Mouse (Mus musculus): ENCODE measurements around the gene Clps. TPM values are rescaled to one million over a fixed set of nuclear protein-coding genes. Genes with fewer than 3 reads are reported as not detected.

The Clps gene
- total and polyA plus RNA-seq, 2 experiments from 2014 or later: not detected

DNA sequence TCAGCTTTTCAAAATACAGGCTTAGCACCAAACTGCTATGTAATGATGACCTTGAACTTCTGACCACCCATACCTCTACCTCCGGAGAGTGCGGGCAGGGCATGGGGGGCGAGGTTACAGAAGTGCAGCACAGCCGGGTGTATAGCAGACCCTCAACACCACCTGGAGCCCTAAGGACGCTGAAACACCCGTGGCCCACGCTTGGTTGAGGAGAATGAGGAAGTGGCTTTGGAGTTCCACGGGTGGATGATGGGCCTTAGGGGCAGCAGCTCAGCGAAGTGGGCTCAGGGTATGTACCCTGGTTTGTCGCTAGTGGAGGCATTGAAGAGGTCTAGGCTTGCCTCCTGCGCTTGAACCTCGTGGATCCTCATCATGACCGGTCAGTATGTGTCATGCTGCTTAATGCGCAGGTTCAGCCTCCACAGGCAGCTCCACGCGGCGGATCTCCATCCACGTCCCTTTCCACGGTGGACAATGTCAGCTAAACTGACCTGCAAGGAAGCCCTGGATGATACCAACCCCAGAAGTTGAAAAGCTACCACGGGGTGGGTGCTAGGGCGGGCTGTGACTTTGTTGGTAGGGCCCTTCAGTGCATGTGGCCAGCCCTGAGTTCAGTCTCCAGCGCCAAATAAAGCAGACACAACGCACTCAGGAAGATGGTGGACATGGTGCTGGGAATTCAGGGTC is 36.4 kb downstream of the Clps start:
- H3K36me3 ChIP-seq (ENCODE audit: insufficient read depth, low read length): no peaks in the 10 kb centered on the region
- no peak for ATAC-seq (ENCODE audit: low FRiP score)
- H3K9me3 ChIP-seq (ENCODE audit: low read length): no peaks in the 10 kb centered on the region
- peaks cover 3% of the 10 kb centered on the region; the same call in 1 of the 2 replicates for H3K4me1 ChIP-seq (ENCODE audit: insufficient read depth, low read length)
- no peak for DNase-seq (ENCODE audit: low spot score)
- H3K27ac ChIP-seq (ENCODE audit: low read depth, low read length): no peak overlapping the region
- no peaks in the 10 kb centered on the region for H3K27me3 ChIP-seq (ENCODE audit: insufficient read depth, low read length)
- peak overlapping the region; percentile 69; the same call in 1 of the 2 replicates for H3K4me2 ChIP-seq (ENCODE audit: low read depth, low read length, poor library complexity, severe bottlenecking)
- TF ChIP-seq CTCF (IDR thresholded peaks at IDR 0.05): no peak
- H3K4me3 ChIP-seq (ENCODE audit: low read depth, low read length): no peak overlapping the region
- WGBS: 91% methylated on average over 23 of the region's 23 CpGs
- H3K9ac ChIP-seq (replicated peaks; ENCODE audit: low read length, poor library complexity, severe bottlenecking): no peak overlapping the region

DNA sequence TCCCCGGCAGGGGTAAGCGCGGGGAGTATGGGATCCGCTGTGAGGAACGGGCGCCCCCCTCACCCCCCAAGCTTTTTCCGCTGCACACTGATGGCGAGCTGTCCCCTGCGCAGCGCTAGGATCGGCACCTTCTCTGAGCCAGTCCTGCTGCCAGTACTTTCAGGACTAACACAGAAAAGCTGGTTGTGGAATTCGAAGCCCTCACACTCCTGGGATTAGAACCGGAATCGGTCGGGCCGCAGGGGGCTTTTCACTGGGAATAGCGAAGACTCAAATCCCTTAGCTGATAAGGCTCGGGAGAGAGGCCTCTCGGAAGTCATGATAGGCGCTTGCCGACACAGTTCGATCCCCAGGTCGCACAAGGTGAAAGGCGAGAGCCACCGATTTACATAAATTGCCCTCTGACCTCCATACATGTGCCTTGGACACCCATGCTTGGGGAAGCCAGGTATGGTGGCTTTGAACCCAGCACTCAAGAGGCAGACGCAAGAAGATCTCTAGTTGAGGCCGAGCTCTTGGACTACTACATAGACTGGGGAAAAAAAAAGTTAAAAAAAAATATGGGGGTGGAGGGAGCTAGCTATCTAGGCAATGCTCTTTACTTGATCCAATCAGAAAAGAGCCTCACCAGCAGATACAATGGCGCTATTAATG is 37.1 kb downstream of the Clps start:
- Histone ChIP-seq H3K4me2 (ENCODE audit: low read depth, low read length, poor library complexity, severe bottlenecking) (peak overlapping the region; percentile 69), H3K36me3 (ENCODE audit: insufficient read depth, low read length) (no peaks in the 10 kb centered on the region), H3K9me3 (ENCODE audit: low read length) (no peaks in the 10 kb centered on the region), H3K9ac (replicated peaks; ENCODE audit: low read length, poor library complexity, severe bottlenecking) (peak overlapping the region; percentile 72), H3K4me1 (ENCODE audit: insufficient read depth, low read length) (peaks cover 3% of the 10 kb centered on the region; the same call in 1 of the 2 replicates), H3K27me3 (ENCODE audit: insufficient read depth, low read length) (no peaks in the 10 kb centered on the region), H3K27ac (ENCODE audit: low read depth, low read length) (peak overlapping the region; percentile 88), H3K4me3 (ENCODE audit: low read depth, low read length) (peak overlapping the region; percentile 49)
- 6% methylated on average over 27 of the region's 28 CpGs for WGBS
- peak; percentile 25 for DNase-seq (ENCODE audit: low spot score)
- 0 out of 2 replicates have a peak, but pooled peaks have one; percentile 1 for TF ChIP-seq CTCF (IDR thresholded peaks at IDR 0.05)
- no peak for ATAC-seq (ENCODE audit: low FRiP score)

DNA sequence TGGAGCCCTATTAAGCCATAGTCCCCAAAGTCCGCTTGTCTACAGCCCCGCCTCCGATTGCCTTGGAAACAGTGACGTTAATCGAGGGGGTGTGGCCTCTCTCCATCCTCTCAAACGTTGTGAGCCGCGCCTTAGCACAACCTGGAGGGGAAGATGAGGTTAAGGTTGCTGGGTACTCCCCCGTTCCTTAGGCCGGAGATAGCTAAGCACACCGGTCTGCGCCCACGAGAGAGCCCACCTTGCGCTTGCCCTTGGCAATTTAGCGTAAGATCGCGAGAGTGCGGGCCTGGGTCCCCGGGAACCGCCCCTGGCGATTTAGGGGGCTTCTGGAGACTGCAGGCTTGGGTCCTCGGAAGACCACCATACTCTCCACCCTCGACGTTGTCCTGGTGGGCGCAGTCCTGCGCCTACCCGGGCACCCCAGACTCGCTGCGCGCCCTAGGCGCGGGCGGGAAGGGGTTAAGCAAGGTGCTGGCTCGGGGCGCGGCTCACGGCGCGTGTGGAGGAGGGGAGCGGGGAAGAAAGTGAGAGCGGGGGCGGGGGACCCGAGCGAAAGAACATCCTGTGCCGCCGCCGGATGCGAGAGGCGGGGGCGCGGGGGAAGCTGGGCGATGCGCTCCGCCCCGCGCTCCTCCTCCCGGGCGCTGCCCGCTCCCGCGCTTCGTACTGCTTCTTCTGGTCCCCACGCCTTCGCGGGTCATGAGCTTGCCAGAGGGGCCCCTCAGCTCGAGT is 37.8 kb downstream of the Clps start:
- under 1% methylated on average over 59 of the region's 66 CpGs for WGBS

DNA sequence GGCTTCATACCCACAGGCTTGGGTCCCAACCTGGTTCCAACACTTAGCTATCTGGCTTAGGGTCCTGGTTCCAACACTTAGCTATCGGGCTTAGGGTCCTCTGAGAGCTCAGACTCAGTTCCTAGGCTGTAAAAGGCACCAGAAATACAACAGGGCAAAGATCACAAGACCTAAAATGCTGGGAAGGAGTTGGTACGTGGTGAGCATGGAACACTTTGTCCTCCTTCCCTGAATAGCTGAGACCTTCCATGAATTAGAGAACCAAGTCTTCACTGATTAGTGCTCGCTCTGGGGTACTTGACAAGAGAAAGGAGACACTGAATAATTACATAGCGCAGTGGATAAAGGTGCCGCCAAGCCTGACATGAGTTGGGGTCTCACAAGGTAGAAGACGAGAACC is 38.6 kb downstream of the Clps start:
- H3K9ac ChIP-seq (replicated peaks; ENCODE audit: low read length, poor library complexity, severe bottlenecking): peak overlapping the region; percentile 72; the same call in 1 of the 2 replicates
- WGBS: 33% methylated on average over 6 of the region's 6 CpGs
- TF ChIP-seq CTCF (IDR thresholded peaks at IDR 0.05): no peak
- H3K4me1 ChIP-seq (ENCODE audit: insufficient read depth, low read length): peaks cover 5% of the 10 kb centered on the region; the same call in 1 of the 2 replicates
- no peaks in the 10 kb centered on the region for H3K36me3 ChIP-seq (ENCODE audit: insufficient read depth, low read length)
- H3K4me3 ChIP-seq (ENCODE audit: low read depth, low read length): peak overlapping the region; percentile 49
- no peak for ATAC-seq (ENCODE audit: low FRiP score)
- DNase-seq (ENCODE audit: low spot score): no peak
- peak overlapping the region; percentile 69 for H3K4me2 ChIP-seq (ENCODE audit: low read depth, low read length, poor library complexity, severe bottlenecking)
- H3K27me3 ChIP-seq (ENCODE audit: insufficient read depth, low read length): no peaks in the 10 kb centered on the region
- no peaks in the 10 kb centered on the region for H3K9me3 ChIP-seq (ENCODE audit: low read length)
- peak overlapping the region; percentile 88 for H3K27ac ChIP-seq (ENCODE audit: low read depth, low read length)

More for the DNA sequence above, 37.8 kb downstream of the Clps start:
- Histone ChIP-seq H3K9me3 (ENCODE audit: low read length) (no peaks in the 10 kb centered on the region), H3K27me3 (ENCODE audit: insufficient read depth, low read length) (no peaks in the 10 kb centered on the region), H3K4me2 (ENCODE audit: low read depth, low read length, poor library complexity, severe bottlenecking) (peak overlapping the region; percentile 69), H3K36me3 (ENCODE audit: insufficient read depth, low read length) (no peaks in the 10 kb centered on the region), H3K4me3 (ENCODE audit: low read depth, low read length) (peak overlapping the region; percentile 49), H3K9ac (replicated peaks; ENCODE audit: low read length, poor library complexity, severe bottlenecking) (peak overlapping the region; percentile 72), H3K4me1 (ENCODE audit: insufficient read depth, low read length) (peaks cover 3% of the 10 kb centered on the region; the same call in 1 of the 2 replicates), H3K27ac (ENCODE audit: low read depth, low read length) (peak overlapping the region; percentile 88)
- ATAC-seq (ENCODE audit: low FRiP score): peak; percentile 86
- TF ChIP-seq CTCF (IDR thresholded peaks at IDR 0.05): no peak
- peak; percentile 93 for DNase-seq (ENCODE audit: low spot score)

DNA sequence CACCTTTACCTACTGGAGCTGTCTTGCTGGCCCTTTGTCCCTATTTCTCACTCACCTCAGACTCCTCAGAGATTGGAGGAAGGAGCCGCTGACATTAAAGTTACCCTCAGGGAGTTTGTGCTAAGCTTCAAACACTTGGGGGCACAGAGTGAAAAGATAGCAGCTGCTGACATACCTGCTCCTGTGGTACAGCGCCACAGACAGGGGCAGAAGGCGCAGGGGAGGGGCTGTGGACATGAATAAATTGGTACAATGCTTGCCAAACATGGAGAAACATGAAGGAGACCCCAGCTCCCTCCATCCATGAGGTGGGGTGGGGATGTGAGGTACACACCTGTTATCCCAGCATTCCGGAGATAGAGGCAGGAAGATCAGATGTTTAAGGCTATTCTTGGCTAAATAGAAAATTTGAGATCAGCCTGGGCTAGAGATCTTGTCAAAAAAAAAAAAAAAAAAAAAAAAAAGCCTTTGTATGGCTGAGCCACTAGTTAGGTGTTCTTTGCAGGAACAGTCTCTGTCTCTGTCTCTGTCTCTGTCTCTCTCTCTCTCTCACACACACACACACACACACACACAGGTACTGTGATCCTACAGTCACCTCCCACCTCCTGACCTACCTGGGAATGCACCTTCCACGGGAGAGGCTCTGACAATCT is 39.4 kb downstream of the Clps start:
- Histone ChIP-seq H3K4me3 (ENCODE audit: low read depth, low read length) (no peak overlapping the region), H3K4me1 (ENCODE audit: insufficient read depth, low read length) (peaks cover 5% of the 10 kb centered on the region; the same call in 1 of the 2 replicates), H3K9ac (replicated peaks; ENCODE audit: low read length, poor library complexity, severe bottlenecking) (no peak overlapping the region), H3K36me3 (ENCODE audit: insufficient read depth, low read length) (no peaks in the 10 kb centered on the region), H3K9me3 (ENCODE audit: low read length) (no peaks in the 10 kb centered on the region), H3K27ac (ENCODE audit: low read depth, low read length) (no peak overlapping the region), H3K4me2 (ENCODE audit: low read depth, low read length, poor library complexity, severe bottlenecking) (no peak overlapping the region), H3K27me3 (ENCODE audit: insufficient read depth, low read length) (no peaks in the 10 kb centered on the region)
- DNase-seq (ENCODE audit: low spot score): no peak
- ATAC-seq (ENCODE audit: low FRiP score): no peak
- no peak for TF ChIP-seq CTCF (IDR thresholded peaks at IDR 0.05)
- WGBS: 66% methylated on average over 5 of the region's 5 CpGs
